Mouse (Mus musculus) duodenum, adult 2 months (tissue): Measurements from ENCODE around the gene Canx. TPM values are rescaled to one million over a fixed set of nuclear protein-coding genes. Genes with fewer than 3 reads are reported as not detected.

ENCODE experiments used
- polyA plus RNA-seq: library from polyadenylated mRNA; depleted of rRNA; stranded (reverse); fragments of >200 nt; gene quantifications from 2 replicates; pipeline ENCODE4 v1.2.3, GENCODE M21; 2012; ENCODE audit warnings: low replicate concordance; rRNA removed

Canx gene
- 8.5 and 18.6 TPM in 2 replicates for polyA plus RNA-seq

GRCm38 (mm10) chr11:50325496-50326301 lies at the start of gene Canx:
Gene Canx (minus strand): TSS chr11:50325673.

GRCm38 (mm10) chr11:50354162-50354561 lies 28.7 kb upstream of the Canx start, which contains the start of gene Cby3:
Gene Cby3 (plus strand): TSS chr11:50354462.

GRCm38 (mm10) chr11:50292190-50292855 lies 33.1 kb downstream of the Canx start, which contains the start of gene Maml1:
Gene Maml1 (minus strand): TSS chr11:50292311.

Other genes with a start within 250 kb of the Canx start
- 20.5 and 21.6 TPM in 2 replicates for gene Tbc1d9b, start 194.3 kb downstream of the Canx start, polyA plus RNA-seq
- 2.2 and 2.3 TPM in 2 replicates for gene Mrnip, start 151.2 kb downstream of the Canx start, polyA plus RNA-seq
- 77.7 and 139 TPM in 2 replicates for gene Sqstm1, start 114.8 kb downstream of the Canx start, polyA plus RNA-seq
- 129 and 267 TPM in 2 replicates for gene Mgat4b, start 114.8 kb downstream of the Canx start, polyA plus RNA-seq
- 97.9 and 207 TPM in 2 replicates for gene Ltc4s, start 87.1 kb downstream of the Canx start, polyA plus RNA-seq
- 8.1 and 11.0 TPM in 2 replicates for gene Maml1, start 33.4 kb downstream of the Canx start, polyA plus RNA-seq
- 0.57 TPM in 1 of 2 replicates, not detected in the other for gene Cby3, start 28.8 kb upstream of the Canx start, polyA plus RNA-seq
- 5.5 and 7.0 TPM in 2 replicates for gene Hnrnph1, start 51.3 kb upstream of the Canx start, polyA plus RNA-seq
- gene Rufy1, start 105.5 kb upstream of the Canx start, polyA plus RNA-seq = 9.9 and 15.3 TPM in 2 replicates